Mouse (Mus musculus) midbrain, embryonic 16.5 days (tissue): Measurements from ENCODE around the gene Cd300lg. TPM values are rescaled to one million over a fixed set of nuclear protein-coding genes. Genes with fewer than 3 reads are reported as not detected.

Source experiments
- ATAC-seq: fragments of 200-750 bp; cut with Nextera tagmentation; 2 replicates; pipeline ENCODE4 v1.8.0; 2017; ENCODE audit warnings: moderate TSS enrichment
- H3K27ac ChIP-seq: fragments of 300-500 bp; sonication (generic); 2 replicates; pipeline ENCODE4 v1.5.1; 2014; ENCODE audit warnings: mild to moderate bottlenecking, low read length, mixed read lengths
- H3K27me3 ChIP-seq: fragments of 300-500 bp; sonication (generic); 2 replicates; pipeline ENCODE4 v1.6.1; 2014; ENCODE audit warnings: low read depth, low read length, mixed read lengths; ENCODE audit not compliant: control insufficient read depth, insufficient read depth
- H3K36me3 ChIP-seq: fragments of 300-500 bp; sonication (generic); 2 replicates; pipeline ENCODE4 v1.6.1; 2014; ENCODE audit warnings: mild to moderate bottlenecking, low read length, moderate library complexity, mixed read lengths; ENCODE audit not compliant: control insufficient read depth, insufficient read depth
- H3K4me1 ChIP-seq: fragments of 300-500 bp; sonication (generic); 2 replicates; pipeline ENCODE4 v1.6.1; 2014; ENCODE audit warnings: mild to moderate bottlenecking, low read length, mixed read lengths; ENCODE audit not compliant: control insufficient read depth, insufficient read depth
- H3K4me2 ChIP-seq: fragments of 300-500 bp; sonication (generic); 2 replicates; pipeline ENCODE4 v1.6.1; 2014; ENCODE audit warnings: mild to moderate bottlenecking, low read length, mixed read lengths
- H3K4me3 ChIP-seq: fragments of 300-500 bp; sonication (generic); 2 replicates; pipeline ENCODE4 v1.5.1; 2014; ENCODE audit warnings: low read depth, mild to moderate bottlenecking, low read length, moderate library complexity, mixed read lengths
- H3K9ac ChIP-seq: fragments of 300-500 bp; sonication (generic); 2 replicates; pipeline ENCODE4 v1.6.1; 2014; ENCODE audit warnings: low read depth, low read length, mixed read lengths
- H3K9me3 ChIP-seq: fragments of 300-500 bp; sonication (generic); replicated peaks from 2 replicates; pipeline ENCODE4 v1.6.1; 2014; ENCODE audit warnings: mild to moderate bottlenecking, low read length, mixed read lengths; ENCODE audit not compliant: control insufficient read depth, poor library complexity, severe bottlenecking
- WGBS: fragments of 180-500 bp; shearing (Covaris S2); extraction: QIAGEN DNeasy Blood & Tissue Kit; methylation state at CpG from one replicate; pipeline ENCODE4 v1.1.7; 2014; 5-methylcytosine and 5-hydroxymethylcytosine counted together
- polyA plus RNA-seq: library from polyadenylated mRNA; unstranded; fragments of >200 nt; fragmentation: Nextera tagmentation; extraction: Ambion mirVana; gene quantifications from 2 replicates; pipeline ENCODE4 v1.2.1, GENCODE M21; 2015

Cd300lg gene
- polyA plus RNA-seq, 1 experiment from 2014 or later = 0.23 TPM

DNA sequence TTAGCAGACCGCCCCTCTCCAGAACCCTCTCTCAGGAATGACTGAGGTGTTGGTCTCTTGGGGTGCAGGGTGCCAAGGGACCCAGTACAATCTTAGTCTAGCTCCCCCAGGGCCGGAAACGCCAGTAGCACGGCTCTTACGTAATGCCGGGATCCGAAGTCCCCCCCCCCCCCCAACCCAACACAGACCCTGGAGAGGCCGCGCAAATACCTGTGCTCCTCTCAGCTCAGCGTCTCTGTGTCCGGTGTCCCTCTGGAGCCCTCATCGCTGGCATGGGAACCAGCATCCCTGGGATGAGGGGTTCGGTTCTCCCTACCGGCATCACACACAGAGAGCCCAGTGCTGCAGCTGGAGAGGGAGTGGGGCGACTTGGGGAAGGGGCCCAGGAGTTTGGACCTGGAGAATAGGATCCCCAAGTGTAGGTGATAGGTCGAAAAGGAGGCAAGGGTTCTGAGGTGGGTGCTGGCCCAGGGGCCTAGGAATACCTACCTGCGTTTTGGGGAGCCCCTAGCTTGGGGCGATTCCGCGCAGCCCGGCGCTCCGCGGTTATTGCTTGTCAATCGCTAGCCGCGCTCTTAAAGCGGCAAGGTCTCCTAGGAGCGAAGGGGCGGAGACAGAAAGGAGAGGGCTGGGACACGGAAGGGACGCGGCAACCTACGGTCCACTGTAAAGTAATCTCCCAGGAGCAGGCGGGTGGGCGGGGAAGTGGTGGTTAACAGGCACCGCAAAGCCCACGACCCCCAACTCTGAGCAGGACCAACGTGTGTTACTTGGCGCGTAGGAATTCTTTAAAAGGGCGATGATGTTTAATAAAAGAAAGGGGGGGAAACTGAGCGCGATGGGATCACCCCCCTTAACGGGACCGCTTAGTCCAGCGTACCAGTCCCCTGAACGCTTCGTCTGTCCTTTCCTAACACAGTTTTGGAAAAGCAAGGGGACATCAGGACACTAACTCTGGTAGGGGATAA is 46.9 kb downstream of the Cd300lg start, which contains the start of gene Mpp2:
TSS of gene Mpp2 (minus strand) at position 585 of the 968 bp plus-strand sequence.
- peak within 1 kb of the TSS; percentile 61 for H3K4me3 ChIP-seq
- H3K27me3 ChIP-seq = no peaks in the 10 kb centered on the region
- WGBS = under 1% methylated on average over 49 of the region's 49 CpGs
- no peaks in the 10 kb centered on the region for H3K36me3 ChIP-seq
- peak within 1 kb of the TSS; percentile 99 for H3K27ac ChIP-seq
- H3K9ac ChIP-seq = peak within 1 kb of the TSS; percentile 83
- ATAC-seq = peak; percentile 71
- peaks cover 20% of the 10 kb centered on the region for H3K4me1 ChIP-seq
- no peaks in the 10 kb centered on the region for H3K9me3 ChIP-seq
- H3K4me2 ChIP-seq = peak within 1 kb of the TSS; percentile 64

- Histone ChIP-seq H3K4me3 (peak overlapping the region; percentile 61), H3K9me3 (no peaks in the 10 kb centered on the region), H3K4me2 (peak overlapping the region; percentile 64), H3K27me3 (no peaks in the 10 kb centered on the region), H3K36me3 (no peaks in the 10 kb centered on the region), H3K27ac (peak overlapping the region; percentile 99), H3K4me1 (peaks cover 18% of the 10 kb centered on the region), H3K9ac (peak overlapping the region; percentile 83; the same call in 1 of the 2 replicates)
- peak; percentile 41 for ATAC-seq
- under 1% methylated on average over 20 of the region's 20 CpGs for WGBS
These were observed 47.9 kb downstream of the Cd300lg start for GRCm38 (mm10) chr11:102089088-102089808.

DNA sequence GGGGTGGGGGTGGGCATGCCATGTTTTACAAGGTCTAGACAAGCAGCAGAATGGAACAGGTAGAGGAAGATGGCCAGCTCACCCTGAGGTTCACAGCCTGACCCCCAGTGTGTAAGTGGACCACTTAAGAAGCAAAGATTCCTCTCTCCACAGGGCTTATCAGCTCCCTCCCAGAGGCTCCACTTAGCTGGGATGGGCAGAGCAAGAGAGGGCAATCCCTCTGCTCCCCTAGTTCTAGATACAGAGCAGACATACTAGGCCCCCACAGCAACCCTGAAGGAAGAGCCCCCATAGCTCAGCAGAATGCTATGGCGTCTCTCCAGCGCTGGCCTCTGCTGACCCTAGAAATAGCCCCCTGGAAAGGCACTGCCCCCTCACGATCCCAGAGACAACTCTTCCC is 54.4 kb downstream of the Cd300lg start:
- Histone ChIP-seq H3K27me3 (peaks cover 1% of the 10 kb centered on the region; the same call in 1 of the 2 replicates), H3K4me1 (peaks cover 9% of the 10 kb centered on the region; the same call in 1 of the 2 replicates), H3K36me3 (no peaks in the 10 kb centered on the region), H3K9ac (no peak overlapping the region), H3K4me2 (no peak overlapping the region), H3K27ac (no peak overlapping the region), H3K4me3 (no peak overlapping the region), H3K9me3 (no peaks in the 10 kb centered on the region)
- ATAC-seq = no peak
- WGBS = 84% methylated on average over 3 of the region's 3 CpGs

GRCm38 (mm10) chr11:102096446-102096845 is 55.1 kb downstream of the Cd300lg start:
- Histone ChIP-seq H3K27ac (no peak overlapping the region), H3K9ac (no peak overlapping the region), H3K36me3 (no peaks in the 10 kb centered on the region), H3K4me1 (peaks cover 9% of the 10 kb centered on the region; the same call in 1 of the 2 replicates), H3K4me2 (peak overlapping the region; percentile 56), H3K27me3 (peaks cover 5% of the 10 kb centered on the region), H3K9me3 (no peaks in the 10 kb centered on the region), H3K4me3 (peak overlapping the region; percentile 28; the same call in 1 of the 2 replicates)
- ATAC-seq = no peak; the same call in 1 of the 2 replicates
- 73% methylated on average over 5 of the region's 5 CpGs for WGBS

- peaks cover 9% of the 10 kb centered on the region; the same call in 1 of the 2 replicates for H3K4me1 ChIP-seq
- 6% methylated on average over 18 of the region's 18 CpGs for WGBS
- peak overlapping the region; percentile 28 for H3K4me3 ChIP-seq
- H3K27ac ChIP-seq = no peak overlapping the region
- H3K4me2 ChIP-seq = peak overlapping the region; percentile 56
- H3K9me3 ChIP-seq = no peaks in the 10 kb centered on the region
- no peaks in the 10 kb centered on the region for H3K36me3 ChIP-seq
- ATAC-seq = peak; percentile 90
- peak overlapping the region; percentile 50 for H3K9ac ChIP-seq
- peaks cover 9% of the 10 kb centered on the region for H3K27me3 ChIP-seq
These were observed 55.6 kb downstream of the Cd300lg start for GRCm38 (mm10) chr11:102096887-102097391.

- Histone ChIP-seq H3K27me3 (peaks cover 27% of the 10 kb centered on the region), H3K4me2 (no peak within 1 kb of the TSS), H3K27ac (no peak within 1 kb of the TSS), H3K36me3 (no peaks in the 10 kb centered on the region), H3K9me3 (no peaks in the 10 kb centered on the region), H3K4me3 (no peak within 1 kb of the TSS), H3K4me1 (peaks cover 9% of the 10 kb centered on the region; the same call in 1 of the 2 replicates), H3K9ac (no peak within 1 kb of the TSS)
- no peak for ATAC-seq
- 79% methylated on average over 4 of the region's 4 CpGs for WGBS
These were observed 59.9 kb downstream of the Cd300lg start, which contains the start of gene Ppy for GRCm38 (mm10) chr11:102101219-102101618. Ppy (minus strand) TSS chr11:102101319.

DNA sequence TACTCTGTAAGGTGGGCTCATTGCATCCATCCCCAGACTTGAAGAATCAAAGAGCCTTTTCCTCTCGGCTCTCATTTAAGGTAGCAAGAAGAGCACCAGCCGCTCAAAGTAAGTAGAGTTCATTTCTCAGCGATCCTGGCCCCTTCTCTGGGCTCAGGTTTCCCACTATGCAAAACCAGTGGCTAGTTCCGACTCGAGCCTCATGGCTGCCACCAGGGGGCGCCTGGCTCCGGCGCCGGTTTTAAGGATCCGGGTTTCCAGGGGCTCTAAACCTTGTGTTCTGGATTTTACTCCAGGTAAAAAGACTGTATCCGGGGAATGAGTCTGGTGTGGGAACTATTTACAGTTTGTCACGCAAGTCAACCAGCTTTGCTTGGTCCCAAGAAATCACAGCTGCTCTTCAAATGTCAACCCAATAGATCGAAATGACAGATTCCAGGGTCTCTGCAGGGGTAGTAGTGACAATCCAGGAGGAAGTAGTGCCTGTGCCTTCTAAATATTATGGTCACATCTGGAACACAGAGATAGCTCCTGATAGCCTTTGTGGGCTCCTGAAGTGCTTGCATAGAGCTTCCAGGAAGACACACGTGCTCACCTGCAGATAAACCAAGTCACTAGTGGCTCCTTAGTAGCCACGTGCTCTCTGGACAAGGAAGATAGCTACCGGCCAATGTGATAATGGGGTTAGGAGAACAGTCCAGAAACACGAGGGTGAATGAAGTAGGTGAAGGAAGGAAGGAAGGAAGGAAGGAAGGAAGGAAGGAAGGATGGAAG is 61.4 kb downstream of the Cd300lg start:
- WGBS = 17% methylated on average over 17 of the region's 17 CpGs
- H3K36me3 ChIP-seq = no peaks in the 10 kb centered on the region
- H3K27ac ChIP-seq = no peak overlapping the region
- no peak for ATAC-seq
- H3K4me1 ChIP-seq = peaks cover 2% of the 10 kb centered on the region; the same call in 1 of the 2 replicates
- H3K27me3 ChIP-seq = peaks cover 41% of the 10 kb centered on the region
- no peak overlapping the region for H3K4me2 ChIP-seq
- H3K4me3 ChIP-seq = no peak overlapping the region
- no peak overlapping the region for H3K9ac ChIP-seq
- no peaks in the 10 kb centered on the region for H3K9me3 ChIP-seq
